Comparison of ENCODE assay signal across 24 mouse cellular contexts in the genomic region with DNA sequence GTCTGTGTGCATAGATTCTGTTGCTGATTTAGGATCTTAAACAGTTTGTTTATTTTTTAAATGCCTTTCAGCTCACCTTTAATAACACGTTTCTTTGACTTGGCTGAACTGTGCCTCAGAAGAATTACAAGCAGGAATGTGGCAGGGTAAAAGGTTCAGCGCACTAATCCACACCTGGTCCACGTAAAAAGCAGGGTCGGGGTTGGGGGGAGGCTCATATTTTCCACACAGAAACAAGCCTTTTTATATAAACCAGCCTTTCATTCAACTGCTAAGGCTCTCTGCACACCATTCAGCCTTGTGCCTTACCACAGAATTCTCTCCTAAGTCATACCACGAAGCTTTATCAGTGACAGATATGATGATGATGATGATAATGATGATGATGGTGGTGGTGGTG.
"Had no signal": no experiment of that assay in that cellular context is flagged by ENCODE, and none has a peak within 500 bp of the region (broad histone marks: within the 10 kb centered on the region; RNA-seq: fewer than 3 reads in every experiment).

No protein-coding gene starts in this region.

- H3K9me3 ChIP-seq: kidney, embryonic 15.5 days; liver, embryonic 12.5 days; liver, embryonic 15.5 days; lung, embryonic 15.5 days; megakaryocyte, embryonic 14.5 days; midbrain, embryonic 10.5 days; neural tube, embryonic 12.5 days; neural tube, embryonic 15.5 days had no signal

- H3K27ac ChIP-seq: kidney, embryonic 15.5 days; left cerebral cortex, adult 2 months; liver, embryonic 12.5 days; liver, embryonic 15.5 days; lung, embryonic 15.5 days; midbrain, embryonic 10.5 days; neural tube, embryonic 12.5 days; neural tube, embryonic 15.5 days had no signal

- H3K27me3 ChIP-seq: liver, embryonic 12.5 days; liver, embryonic 15.5 days; lung, embryonic 15.5 days; megakaryocyte, embryonic 14.5 days; neural tube, embryonic 12.5 days had no signal

- ATAC-seq: liver, embryonic 12.5 days had no signal

- H3K4me2 ChIP-seq: kidney, embryonic 15.5 days; liver, embryonic 12.5 days; liver, embryonic 15.5 days; lung, embryonic 15.5 days; neural tube, embryonic 12.5 days; neural tube, embryonic 15.5 days had no signal

- H3K9ac ChIP-seq: kidney, embryonic 15.5 days; liver, embryonic 12.5 days; liver, embryonic 15.5 days; lung, embryonic 15.5 days; neural tube, embryonic 12.5 days; neural tube, embryonic 15.5 days had no signal

- DNase-seq: kidney, adult 11 months; kidney, adult 8-10 months; kidney, postnatal 10 days; kidney, postnatal 36 days; layer of hippocampus, postnatal 36 days; liver; lung, adult 18-20 months; lung, postnatal 10 days; lung, postnatal 36 days; midbrain, embryonic 14.5 days; right cerebral cortex, adult 18-20 months; right cerebral cortex, postnatal 14 days; right cerebral cortex, postnatal 4 days; thymus, adult 18-20 months; thymus, postnatal 36 days had no signal

- H3K36me3 ChIP-seq: kidney, embryonic 15.5 days; liver, embryonic 12.5 days; liver, embryonic 15.5 days; lung, embryonic 15.5 days; neural tube, embryonic 12.5 days; neural tube, embryonic 15.5 days had no signal

- H3K4me3 ChIP-seq: kidney, embryonic 15.5 days; left cerebral cortex, adult 2 months; liver, embryonic 12.5 days; liver, embryonic 15.5 days; lung, embryonic 15.5 days; megakaryocyte, embryonic 14.5 days; midbrain, embryonic 10.5 days; neural tube, embryonic 12.5 days; neural tube, embryonic 15.5 days had no signal
